Mouse (Mus musculus): ENCODE measurements at regions not wholly inside any gene's neighbourhood (a gene's known extent, or its start where the extent isn't known, plus 50 kb on each side); places are given as distances from the start of the nearest gene placed in this dataset.

- DNase-seq (ENCODE audit: low read depth, low spot score) = no peak
Observed at GRCm38 (mm10) chr9:41237265-41237664, 75.8 kb upstream of the Ubash3b start.

DNA sequence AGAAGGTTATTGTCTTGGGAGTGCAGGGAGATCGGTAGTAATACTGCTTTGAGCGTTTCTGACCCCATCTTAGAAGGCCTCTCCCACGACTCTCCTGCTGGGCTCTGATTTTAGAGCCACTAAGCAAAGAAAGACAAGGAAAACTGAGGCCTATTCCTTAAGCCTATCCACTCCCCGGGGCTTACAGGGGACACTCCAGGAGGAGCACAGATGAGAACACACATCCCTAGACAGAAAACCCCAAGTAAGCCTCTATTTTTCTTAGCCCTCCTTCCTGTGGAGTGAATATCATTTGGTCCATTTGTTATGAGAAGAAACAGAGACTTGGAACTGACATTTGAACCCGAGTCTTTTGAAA lies 67.7 kb upstream of the Ubash3b start:
- DNase-seq (ENCODE audit: low read depth, low spot score) = no peak

GRCm38 (mm10) chr9:41228425-41229224 lies 67.1 kb upstream of the Ubash3b start:
- peak; percentile 91 for DNase-seq (ENCODE audit: low read depth, low spot score)

DNA sequence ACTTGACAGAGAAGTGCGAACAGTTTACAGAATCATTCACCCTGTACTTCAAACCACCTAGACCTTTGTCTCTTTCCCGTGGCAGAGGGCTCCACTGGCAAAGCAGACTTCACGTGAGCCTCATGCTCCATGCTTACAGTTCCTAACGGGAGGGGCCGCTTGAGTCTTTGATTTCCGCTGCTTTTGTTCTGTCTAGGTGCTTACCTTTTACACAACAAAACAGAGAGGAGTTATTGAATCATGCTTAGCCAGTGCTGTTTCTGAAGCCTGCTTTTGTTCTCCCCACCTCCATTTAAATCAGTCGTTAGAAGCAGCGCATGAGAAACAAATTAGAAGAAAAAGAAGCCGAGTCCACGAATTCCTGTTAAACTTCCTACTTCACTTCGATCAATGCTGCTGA lies 61.9 kb upstream of the Ubash3b start:
- DNase-seq (ENCODE audit: low read depth, low spot score) = no peak

DNA sequence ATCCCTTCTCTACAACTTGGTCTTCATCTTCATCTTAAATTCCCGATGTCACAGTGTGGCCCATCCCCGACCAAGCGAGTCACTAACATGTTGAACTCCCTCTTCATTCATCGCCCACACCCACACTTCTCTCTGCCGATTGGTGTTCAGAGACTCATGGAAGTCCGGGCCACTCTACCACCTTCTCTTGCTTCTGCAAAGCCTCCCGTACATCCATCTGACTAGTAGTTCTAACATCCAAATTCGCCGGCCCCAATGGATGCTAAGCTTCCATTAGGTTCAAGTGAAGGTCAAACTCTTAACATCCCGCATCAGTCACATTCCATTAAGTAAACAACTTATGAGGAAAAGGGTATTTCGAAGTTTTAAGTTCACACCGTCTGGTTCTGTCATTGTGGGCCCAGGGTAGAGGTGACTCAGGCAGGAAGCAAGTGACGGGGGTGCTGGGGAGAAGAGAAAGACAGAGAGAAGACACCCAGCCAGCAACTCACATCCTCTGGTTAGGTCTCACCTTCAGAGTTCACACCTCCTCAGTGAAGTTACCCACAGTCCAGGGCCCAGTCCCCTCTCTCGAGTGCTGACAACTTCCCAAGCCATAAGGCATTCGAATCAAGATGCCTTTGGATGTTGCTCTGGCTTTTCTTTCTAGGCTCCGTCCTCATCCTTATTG lies 61.0 kb upstream of the Ubash3b start:
- DNase-seq (ENCODE audit: low read depth, low spot score) = no peak

- no peak for DNase-seq (ENCODE audit: low read depth, low spot score)
Observed at GRCm38 (mm10) chr9:41221110-41221790, 59.8 kb upstream of the Ubash3b start.

- no peak for DNase-seq (ENCODE audit: low read depth, low spot score)
Observed at GRCm38 (mm10) chr9:41220105-41220669, 58.7 kb upstream of the Ubash3b start.

- DNase-seq (ENCODE audit: low read depth, low spot score) = no peak
Observed at GRCm38 (mm10) chr9:41218702-41219101, 57.2 kb upstream of the Ubash3b start.

DNA sequence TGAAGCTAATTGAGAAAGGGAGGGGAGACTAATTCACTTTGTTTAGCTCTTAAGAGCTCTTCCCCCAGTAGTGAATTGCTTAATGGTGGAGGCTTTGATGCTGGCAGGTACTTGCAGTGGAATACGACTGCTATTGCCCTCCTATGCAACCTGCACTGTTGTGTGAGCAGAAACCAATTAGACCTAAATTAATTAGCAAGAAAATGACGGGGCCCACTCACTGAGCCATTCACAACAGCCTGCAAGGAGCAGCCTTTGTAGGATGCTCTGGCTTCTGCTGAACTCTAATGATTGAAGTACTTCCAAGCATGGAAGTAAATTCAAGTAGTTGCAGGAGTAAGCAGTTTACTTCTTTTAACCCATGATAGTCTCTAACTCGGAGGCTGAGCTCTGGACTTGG lies 54.8 kb upstream of the Ubash3b start:
- DNase-seq (ENCODE audit: low read depth, low spot score) = no peak

DNA sequence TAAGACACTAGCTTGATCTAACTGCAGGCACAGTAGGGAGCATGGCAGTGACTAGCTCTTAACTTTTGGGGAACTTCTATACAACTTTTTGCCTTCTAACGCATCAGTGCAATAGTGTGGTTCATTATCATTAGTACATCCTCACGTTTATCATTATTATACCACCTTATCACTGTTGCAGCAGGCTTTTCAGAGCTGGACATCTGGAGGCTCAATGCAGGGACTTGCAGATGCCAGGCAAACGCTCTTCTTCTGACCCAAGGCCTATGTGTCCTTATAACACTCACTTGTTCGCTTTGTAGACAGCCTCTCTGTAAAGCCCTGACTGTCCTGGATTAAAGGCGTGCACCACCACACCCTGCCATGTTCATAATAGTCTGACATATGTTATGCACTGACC lies 53.5 kb upstream of the Ubash3b start:
- no peak for DNase-seq (ENCODE audit: low read depth, low spot score)

DNA sequence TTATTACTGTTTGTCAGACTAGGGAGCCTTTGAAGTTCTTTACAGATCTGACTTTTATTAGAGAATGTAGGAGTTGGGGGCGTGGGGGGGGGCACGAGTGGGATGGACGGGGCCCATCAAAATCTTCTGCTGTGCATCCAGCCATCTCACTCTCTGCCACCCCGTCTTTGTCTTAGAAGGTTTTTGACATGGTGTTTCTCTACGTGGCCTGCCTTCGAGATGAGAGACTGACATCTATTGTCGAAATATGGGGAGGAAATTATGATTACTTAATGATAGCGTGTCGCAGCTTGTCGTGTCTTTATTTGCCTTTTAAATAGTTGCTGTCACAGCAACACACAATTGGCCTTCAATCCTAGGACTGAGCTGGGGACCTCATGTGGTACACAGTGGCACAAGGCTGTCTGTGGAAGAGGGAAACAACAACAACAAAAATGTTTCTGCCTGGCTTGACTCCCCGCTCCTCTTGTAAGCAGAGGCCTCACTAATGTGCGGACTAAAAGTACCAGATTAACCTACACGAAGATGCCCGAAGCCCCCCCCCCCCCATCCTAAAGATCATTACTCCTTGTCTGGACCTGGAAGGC lies 51.5 kb upstream of the Ubash3b start:
- DNase-seq (ENCODE audit: low read depth, low spot score) = no peak

- peak; percentile 79 for DNase-seq (ENCODE audit: low read depth, low spot score)
Observed at GRCm38 (mm10) chr9:41212303-41212901, 50.9 kb upstream of the Ubash3b start.

DNA sequence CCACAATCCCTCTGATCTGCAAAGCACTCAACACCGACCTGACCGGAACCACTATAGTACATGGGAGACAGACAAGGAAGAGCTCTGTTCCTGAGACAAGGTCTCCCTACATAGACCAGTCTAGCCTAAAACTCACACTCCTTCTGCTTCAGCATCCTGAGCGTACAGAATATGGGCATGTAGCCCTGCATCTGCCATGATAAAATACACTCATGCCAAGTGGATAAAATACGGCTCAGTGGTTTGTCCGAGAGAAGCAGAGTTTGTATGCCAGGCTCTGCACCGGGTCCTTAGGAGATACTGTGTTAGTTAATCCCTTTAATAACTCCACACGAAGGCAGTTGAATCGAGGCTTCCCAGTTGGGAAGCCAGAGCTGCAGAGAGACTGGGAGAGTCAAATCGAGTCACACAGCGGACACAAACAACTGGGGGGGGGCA lies 50.4 kb upstream of the Ubash3b start:
- no peak for DNase-seq (ENCODE audit: low read depth, low spot score)

Data from brain, adult 2 months (tissue).